Mouse (Mus musculus): Measurements from ENCODE around the gene Pole2.
"Not testable (repeated sequence)": the region's sequence is repeated elsewhere in the genome, so short reads cannot be mapped to it uniquely, and the experiment has no call there.

DNA sequence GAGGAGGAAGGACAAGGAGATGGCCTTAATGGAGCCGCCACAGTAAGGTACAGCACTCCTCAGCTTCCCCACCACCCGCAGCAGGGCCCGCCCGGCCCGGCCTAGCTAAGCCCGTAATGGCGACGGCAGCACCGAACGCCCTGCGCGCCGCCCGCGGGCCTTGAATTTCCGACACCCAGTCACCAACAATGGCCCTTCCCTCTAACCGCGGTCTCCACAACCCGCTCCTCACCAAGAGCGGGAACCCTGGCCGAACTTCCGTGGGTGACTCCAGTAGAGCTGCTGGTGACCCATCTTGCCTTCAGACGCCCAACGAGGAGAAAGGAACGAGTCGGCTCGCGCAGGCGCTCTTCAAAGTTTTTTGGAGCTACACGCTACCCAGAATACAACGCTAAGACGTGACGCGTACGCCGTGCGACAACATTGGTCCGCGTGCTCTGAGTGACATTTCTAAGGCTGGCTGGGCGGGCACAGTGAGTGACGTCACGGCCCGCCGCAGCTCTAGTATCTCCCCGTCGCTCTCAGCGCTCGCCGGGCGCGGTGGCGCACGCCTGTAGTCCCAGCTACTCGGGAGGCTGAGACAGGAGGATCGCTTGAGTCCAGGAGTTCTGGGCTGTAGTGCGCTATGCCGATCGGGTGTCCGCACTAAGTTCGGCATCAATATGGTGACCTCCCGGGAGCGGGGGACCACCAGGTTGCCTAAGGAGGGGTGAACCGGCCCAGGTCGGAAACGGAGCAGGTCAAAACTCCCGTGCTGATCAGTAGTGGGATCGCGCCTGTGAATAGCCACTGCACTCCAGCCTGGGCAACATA lies 69.0 kb downstream of the Pole2 start, which contains the start of gene Rps29:
- TF ChIP-seq CTCF (IDR thresholded peaks at IDR 0.05 in 2 of 3, conservative IDR thresholded peaks at IDR 0.05 in 1 of 3; ENCODE audit: control insufficient read depth in 1 of 3, insufficient read depth in 1 of 3, low read depth in 2 of 3, low read length in 3 of 3, poor library complexity in 1 of 3, severe bottlenecking in 1 of 3) (0 out of 6 replicates have a peak, but pooled peaks of 1 of the 3 experiments have one; percentile 4), TCF12 (IDR thresholded peaks at IDR 0.05; ENCODE audit: low read depth, low read length) (peak; percentile 64), MYC (IDR thresholded peaks at IDR 0.05; ENCODE audit: low read depth, low read length) (peak; percentile 92), POLR2A (IDR thresholded peaks at IDR 0.05; ENCODE audit: control insufficient read depth in 1 of 2, insufficient read depth in 1 of 2, low read depth in 1 of 2, low read length in 2 of 2, poor library complexity in 1 of 2) (peak; percentile 73 to 96), POLR2AphosphoS5 (IDR thresholded peaks at IDR 0.05; ENCODE audit: borderline replicate concordance, low read depth, low read length) (peak; percentile 78; the same call in 1 of the 2 replicates), MXI1 (IDR thresholded peaks at IDR 0.05; ENCODE audit: low read depth, low read length) (peak; percentile 90)
- not testable (repeated sequence) for TF ChIP-seq GABPA (IDR thresholded peaks at IDR 0.05; ENCODE audit: low read depth, low read length); GATA1 (IDR thresholded peaks at IDR 0.05; ENCODE audit: low read depth, low read length); E2F4 (IDR thresholded peaks at IDR 0.05; ENCODE audit: borderline replicate concordance, low read depth, low read length); ZKSCAN1 (IDR thresholded peaks at IDR 0.05; ENCODE audit: low read depth, low read length)

All from MEL (cell line).